Mouse (Mus musculus) 3T3-L1 (cell line): ENCODE data around the gene H2afj.
"Not testable (repeated sequence)": the region's sequence is repeated elsewhere in the genome, so short reads cannot be mapped to it uniquely, and the experiment has no call there.

Experiments
- DNase-seq: peaks from one replicate; pipeline ENCODE4 v3.0.0-alpha.2; 2015; ENCODE audit warnings: low read depth, low spot score

The H2afj gene

GRCm38 (mm10) chr6:136808014-136808417 is at the start of gene H2afj:
TSS of gene H2afj (plus strand) at chr6:136808244.
- peak; percentile 98 for DNase-seq

- no peak for DNase-seq
Measured at GRCm38 (mm10) chr6:136763912-136764311, 44.1 kb upstream of the H2afj start.

GRCm38 (mm10) chr6:136769143-136769542 is 38.9 kb upstream of the H2afj start:
- DNase-seq = no peak

- DNase-seq = no peak
Measured at GRCm38 (mm10) chr6:136769859-136770258, 38.2 kb upstream of the H2afj start.

- DNase-seq = no peak
Measured at GRCm38 (mm10) chr6:136776392-136776791, 31.7 kb upstream of the H2afj start.

- DNase-seq = no peak
Measured at GRCm38 (mm10) chr6:136781377-136781986, 26.6 kb upstream of the H2afj start, which contains the start of gene Gucy2c. TSS of gene Gucy2c (minus strand) at chr6:136781765.

- DNase-seq = no peak
Measured at GRCm38 (mm10) chr6:136782146-136782545, 25.9 kb upstream of the H2afj start.

- no peak for DNase-seq
Measured at GRCm38 (mm10) chr6:136782761-136783160, 25.3 kb upstream of the H2afj start.

GRCm38 (mm10) chr6:136789391-136789971 is 18.6 kb upstream of the H2afj start:
- DNase-seq = no peak

GRCm38 (mm10) chr6:136792884-136793758 is 14.9 kb upstream of the H2afj start:
- DNase-seq = no peak

- DNase-seq = no peak
Measured at GRCm38 (mm10) chr6:136793831-136794525, 14.1 kb upstream of the H2afj start.

- DNase-seq = no peak
Measured at GRCm38 (mm10) chr6:136795110-136795509, 12.9 kb upstream of the H2afj start.

- DNase-seq = no peak
Measured at GRCm38 (mm10) chr6:136795850-136796249, 12.2 kb upstream of the H2afj start.

- not testable (repeated sequence) for DNase-seq
Measured at GRCm38 (mm10) chr6:136797874-136798693, 10.0 kb upstream of the H2afj start.

GRCm38 (mm10) chr6:136800710-136801109 is 7.3 kb upstream of the H2afj start:
- DNase-seq = no peak

GRCm38 (mm10) chr6:136801274-136801673 is 6.8 kb upstream of the H2afj start:
- no peak for DNase-seq

- DNase-seq = peak; percentile 62
Measured at GRCm38 (mm10) chr6:136803093-136803738, 4.8 kb upstream of the H2afj start.

GRCm38 (mm10) chr6:136803739-136804633 is 4.1 kb upstream of the H2afj start, which contains the start of gene Hist4h4:
TSS of gene Hist4h4 (minus strand) at chr6:136804415.
- DNase-seq = peak; percentile 99

- peak; percentile 85 for DNase-seq
Measured at GRCm38 (mm10) chr6:136804705-136805408, 3.2 kb upstream of the H2afj start.
